Mouse (Mus musculus): Measurements from ENCODE around the gene Txlng. TPM values are rescaled to one million over a fixed set of nuclear protein-coding genes. Genes with fewer than 3 reads are reported as not detected.

The Txlng gene
- 10.4 and 10.8 TPM in 2 replicates for polyA plus RNA-seq (2021; fragmentation: Nextera tagmentation)
- long read RNA-seq, experiment 1, partial matches to known transcripts = 25 of 36 reads
- long read RNA-seq, experiment 1, other reads (novel, unspliced or antisense) = 9 of 36 reads
- long read RNA-seq, experiment 2, transcript Txlng-201 (10 exons, 3,862 nt) = major isoform, 12 of 67 reads
- long read RNA-seq, experiment 2, partial matches to known transcripts = 42 of 67 reads
- long read RNA-seq, experiment 2, other reads (novel, unspliced or antisense) = 8 of 67 reads

DNA sequence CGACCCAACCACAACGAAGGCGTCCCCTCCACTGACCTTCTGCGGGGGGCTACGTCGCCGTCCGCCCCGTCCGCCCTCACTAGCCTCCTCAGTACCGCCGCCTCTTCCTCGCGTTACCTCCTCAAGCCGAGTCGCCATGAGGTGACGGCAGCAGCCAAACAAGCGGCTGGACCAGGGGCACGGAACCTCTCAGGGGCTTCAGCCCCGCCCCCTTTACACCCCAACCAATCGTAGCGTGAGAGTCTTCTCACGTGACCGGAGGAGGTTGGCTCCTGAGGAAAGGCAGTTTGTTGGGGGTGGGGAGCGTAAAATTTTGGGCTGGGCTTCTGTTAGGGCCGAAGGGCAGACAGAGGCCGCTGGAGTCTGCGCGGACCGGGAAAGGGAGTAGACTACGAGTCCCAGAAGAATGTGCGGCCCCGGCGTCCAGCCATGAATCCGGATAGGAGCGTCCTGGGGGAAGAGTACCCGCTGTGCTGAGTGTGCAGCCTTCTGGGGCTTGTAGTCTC, at the start of gene Txlng:
Txlng (minus strand) TSS at position 252 of the 506 bp plus-strand sequence.

GRCm38 (mm10) chrX:162760115-162760942, 68.9 kb downstream of the Txlng start, which contains the start of gene Rbbp7:
TSS of gene Rbbp7 (plus strand) at chrX:162760402.

Small RNAs within 50 kb of the gene (microRNA-seq; reads per million reads assigned to microRNA genes)
- gene Mir3473a = not detected

Other genes with a start within 250 kb of the Txlng start
- gene Reps2, start 185.8 kb downstream of the Txlng start, polyA plus RNA-seq (2021; fragmentation: Nextera tagmentation) = 81.4 and 93.2 TPM in 2 replicates
- gene Rbbp7, start 69.1 kb downstream of the Txlng start, polyA plus RNA-seq (2021; fragmentation: Nextera tagmentation) = 166 and 188 TPM in 2 replicates
- gene Syap1, start 59.0 kb upstream of the Txlng start, polyA plus RNA-seq (2021; fragmentation: Nextera tagmentation) = 16.3 and 18.1 TPM in 2 replicates
- gene Ctps2, start 71.8 kb upstream of the Txlng start, polyA plus RNA-seq (2021; fragmentation: Nextera tagmentation) = 23.5 and 28.5 TPM in 2 replicates
- not detected in 2 replicates for gene S100g, start 135.1 kb upstream of the Txlng start, polyA plus RNA-seq (2021; fragmentation: Nextera tagmentation)

Data from layer of hippocampus, adult 6 months (tissue).